Mouse (Mus musculus): Measurements from ENCODE around the gene Wee2. TPM values are rescaled to one million over a fixed set of nuclear protein-coding genes. Genes with fewer than 3 reads are reported as not detected.

The Wee2 gene
- total and polyA plus RNA-seq, 3 experiments: not detected

GRCm38 (mm10) chr6:40431356-40431755 lies 7.5 kb upstream of the Wee2 start:
- Histone ChIP-seq H3K79me2 (ENCODE audit: control insufficient read depth, insufficient read depth, low read length, poor library complexity) (no peaks in the 10 kb centered on the region; the same call in 1 of the 2 replicates), H3K9me3 (replicated peaks; ENCODE audit: insufficient read depth, low read length) (no peaks in the 10 kb centered on the region), H3K9ac (ENCODE audit: control insufficient read depth, low read depth, low read length, poor library complexity, severe bottlenecking) (no peak overlapping the region), H3K4me3 (ENCODE audit: control insufficient read depth in 1 of 2, insufficient read depth in 1 of 2, low read depth in 2 of 2, low read length in 2 of 2) (no peak overlapping the region), H3K27ac (ENCODE audit: control insufficient read depth, low read depth, low read length) (no peak overlapping the region), H3K4me1 (ENCODE audit: control insufficient read depth in 1 of 2, insufficient read depth in 2 of 2, low read length in 2 of 2) (peaks cover 0 to 13% of the 10 kb centered on the region in 2 experiments; a peak in 3 of 4 replicates), H3K36me3 (ENCODE audit: control insufficient read depth in 1 of 2, insufficient read depth in 2 of 2, low read length in 2 of 2) (peaks cover 0 to 10% of the 10 kb centered on the region in 2 experiments; a peak in 2 of 4 replicates), H3K27me3 (ENCODE audit: control insufficient read depth in 1 of 2, insufficient read depth in 2 of 2, low read length in 2 of 2) (no peaks in the 10 kb centered on the region)
- TF ChIP-seq ZKSCAN1 (IDR thresholded peaks at IDR 0.05; ENCODE audit: low read depth, low read length) (no peak), USF2 (IDR thresholded peaks at IDR 0.05; ENCODE audit: borderline replicate concordance in 1 of 2, insufficient read depth in 1 of 2, low read depth in 1 of 2, low read length in 2 of 2) (no peak), ZC3H11A (IDR thresholded peaks at IDR 0.05; ENCODE audit: low read depth, low read length) (no peak), MYB (IDR thresholded peaks at IDR 0.05; ENCODE audit: low read depth, low read length) (no peak)
- peak; percentile 19 for DNase-seq (ENCODE audit: low read depth, low spot score)

GRCm38 (mm10) chr6:40431812-40432211 lies 7.1 kb upstream of the Wee2 start:
- peaks cover 0 to 14% of the 10 kb centered on the region in 2 experiments; a peak in 2 of 4 replicates for H3K36me3 ChIP-seq (ENCODE audit: control insufficient read depth in 1 of 2, insufficient read depth in 2 of 2, low read length in 2 of 2)
- H3K9ac ChIP-seq (ENCODE audit: control insufficient read depth, low read depth, low read length, poor library complexity, severe bottlenecking): no peak overlapping the region
- no peak for DNase-seq (ENCODE audit: low read depth, low spot score)
- no peaks in the 10 kb centered on the region for H3K27me3 ChIP-seq (ENCODE audit: control insufficient read depth in 1 of 2, insufficient read depth in 2 of 2, low read length in 2 of 2)
- peaks cover 0 to 13% of the 10 kb centered on the region in 2 experiments; a peak in 3 of 4 replicates for H3K4me1 ChIP-seq (ENCODE audit: control insufficient read depth in 1 of 2, insufficient read depth in 2 of 2, low read length in 2 of 2)
- no peaks in the 10 kb centered on the region for H3K9me3 ChIP-seq (replicated peaks; ENCODE audit: insufficient read depth, low read length)
- no peak overlapping the region for H3K4me3 ChIP-seq (ENCODE audit: control insufficient read depth in 1 of 2, insufficient read depth in 1 of 2, low read depth in 2 of 2, low read length in 2 of 2)
- no peak for TF ChIP-seq CHD1 (IDR thresholded peaks at IDR 0.05; ENCODE audit: low read depth, low read length)
- TF ChIP-seq ETS1 (IDR thresholded peaks at IDR 0.05; ENCODE audit: low read depth, low read length): no peak
- no peak for TF ChIP-seq MAX (IDR thresholded peaks at IDR 0.05; ENCODE audit: low read length)
- no peaks in the 10 kb centered on the region; the same call in 1 of the 2 replicates for H3K79me2 ChIP-seq (ENCODE audit: control insufficient read depth, insufficient read depth, low read length, poor library complexity)
- H3K27ac ChIP-seq (ENCODE audit: control insufficient read depth, low read depth, low read length): no peak overlapping the region

- H3K9me3 ChIP-seq (replicated peaks; ENCODE audit: insufficient read depth, low read length): no peaks in the 10 kb centered on the region
- no peak overlapping the region for H3K9ac ChIP-seq (ENCODE audit: control insufficient read depth, low read depth, low read length, poor library complexity, severe bottlenecking)
- H3K4me1 ChIP-seq (ENCODE audit: control insufficient read depth in 1 of 2, insufficient read depth in 2 of 2, low read length in 2 of 2): peaks cover 0 to 13% of the 10 kb centered on the region in 2 experiments; a peak in 3 of 4 replicates
- no peak overlapping the region for H3K4me3 ChIP-seq (ENCODE audit: control insufficient read depth in 1 of 2, insufficient read depth in 1 of 2, low read depth in 2 of 2, low read length in 2 of 2)
- H3K27ac ChIP-seq (ENCODE audit: control insufficient read depth, low read depth, low read length): no peak overlapping the region
- TF ChIP-seq MYB (IDR thresholded peaks at IDR 0.05; ENCODE audit: low read depth, low read length) (no peak), NRF1 (IDR thresholded peaks at IDR 0.05; ENCODE audit: insufficient read depth, low read depth, low read length, poor library complexity, severe bottlenecking) (no peak), E2F4 (IDR thresholded peaks at IDR 0.05; ENCODE audit: borderline replicate concordance, low read depth, low read length) (no peak), USF2 (IDR thresholded peaks at IDR 0.05; ENCODE audit: borderline replicate concordance in 1 of 2, insufficient read depth in 1 of 2, low read depth in 1 of 2, low read length in 2 of 2) (no peak), HCFC1 (IDR thresholded peaks at IDR 0.05; ENCODE audit: low read depth, low read length) (no peak), USF1 (IDR thresholded peaks at IDR 0.05; ENCODE audit: low read depth, low read length) (no peak), POLR2A (IDR thresholded peaks at IDR 0.05; ENCODE audit: control insufficient read depth in 1 of 2, insufficient read depth in 1 of 2, low read depth in 1 of 2, low read length in 2 of 2, poor library complexity in 1 of 2) (no peak), SIN3A (IDR thresholded peaks at IDR 0.05; ENCODE audit: low read length) (no peak), ETS1 (IDR thresholded peaks at IDR 0.05; ENCODE audit: low read depth, low read length) (no peak), TBP (IDR thresholded peaks at IDR 0.05; ENCODE audit: low read depth, low read length) (no peak), ELF1 (IDR thresholded peaks at IDR 0.05; ENCODE audit: low read depth, low read length) (no peak), MAX (IDR thresholded peaks at IDR 0.05; ENCODE audit: low read length) (no peak), NELFE (IDR thresholded peaks at IDR 0.05; ENCODE audit: low read depth, low read length) (no peak), ZNF384 (IDR thresholded peaks at IDR 0.05; ENCODE audit: low read depth, low read length) (no peak)
- DNase-seq (ENCODE audit: low read depth, low spot score): no peak
- H3K27me3 ChIP-seq (ENCODE audit: control insufficient read depth in 1 of 2, insufficient read depth in 2 of 2, low read length in 2 of 2): peaks cover 1 to 3% of the 10 kb centered on the region in 2 experiments; a peak in 1 of 4 replicates
- no peaks in the 10 kb centered on the region; the same call in 1 of the 2 replicates for H3K79me2 ChIP-seq (ENCODE audit: control insufficient read depth, insufficient read depth, low read length, poor library complexity)
- H3K36me3 ChIP-seq (ENCODE audit: control insufficient read depth in 1 of 2, insufficient read depth in 2 of 2, low read length in 2 of 2): peaks cover 0 to 14% of the 10 kb centered on the region in 2 experiments; a peak in 2 of 4 replicates
These were observed 6.3 kb upstream of the Wee2 start for GRCm38 (mm10) chr6:40432346-40433275.
